Mouse (Mus musculus) erythroblast, embryonic 14.5 days (primary cell): ENCODE data around the gene Cbl. TPM values are rescaled to one million over a fixed set of nuclear protein-coding genes. Genes with fewer than 3 reads are reported as not detected.

ENCODE experiments used
- H3K27me3 ChIP-seq: 2 replicates; pipeline ENCODE4 v1.6.1; 2012; ENCODE audit warnings: inconsistent platforms; ENCODE audit not compliant: control insufficient read depth
- H3K36me3 ChIP-seq: 2 replicates; pipeline ENCODE4 v1.6.1; 2012; ENCODE audit warnings: mild to moderate bottlenecking, inconsistent platforms; ENCODE audit not compliant: control insufficient read depth
- H3K4me1 ChIP-seq: 2 replicates; pipeline ENCODE4 v1.6.1; 2012; ENCODE audit warnings: inconsistent platforms; ENCODE audit not compliant: control insufficient read depth
- H3K4me3 ChIP-seq: replicated peaks from 2 replicates; pipeline ENCODE3; 2012; ENCODE audit warnings: moderate library complexity, mild to moderate bottlenecking, inconsistent platforms
- H3K9me3 ChIP-seq: 2 replicates; pipeline ENCODE4 v1.6.1; 2012; ENCODE audit warnings: low read length, inconsistent platforms, mixed read lengths; ENCODE audit not compliant: control insufficient read depth
- GATA1 ChIP-seq: IDR thresholded peaks from 2 replicates; pipeline ENCODE4 v1.6.1; 2012; ENCODE audit warnings: low read length, inconsistent platforms, mixed read lengths
- TAL1 ChIP-seq: IDR thresholded peaks from 3 replicates; pipeline ENCODE4 v1.6.1; 2012; ENCODE audit warnings: low read length, inconsistent platforms, mixed read lengths
- polyA plus RNA-seq: library from polyadenylated mRNA; stranded (reverse); fragments of >175 nt; gene quantifications from 2 replicates; pipeline ENCODE4 v1.2.3, GENCODE M21; 2012

Cbl gene
- polyA plus RNA-seq, 1 experiment, result 0.16 TPM

DNA sequence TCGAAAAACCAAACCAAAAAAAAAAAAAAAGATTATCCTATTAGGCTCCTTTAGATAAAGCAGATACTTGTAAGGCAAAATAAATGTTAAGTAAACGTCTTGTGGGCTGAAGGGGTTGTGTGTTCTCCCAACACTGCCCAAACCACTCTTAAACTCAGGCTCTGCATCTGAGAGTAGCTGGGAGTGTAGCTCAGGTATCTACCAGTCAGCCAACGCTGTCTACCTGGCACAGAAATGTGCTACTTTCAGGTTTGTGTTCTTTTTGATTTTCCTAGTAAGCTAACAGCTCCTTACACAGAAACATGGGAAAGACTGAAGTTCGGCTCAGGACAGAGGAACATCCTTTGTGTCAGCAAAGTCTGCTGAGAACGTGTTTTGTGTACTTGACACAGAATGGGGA is 101.6 kb downstream of the Cbl start:
- Histone ChIP-seq H3K9me3 (no peaks in the 10 kb centered on the region; the same call in 1 of the 2 replicates), H3K27me3 (peaks cover 96% of the 10 kb centered on the region), H3K4me3 (no peak overlapping the region), H3K36me3 (no peaks in the 10 kb centered on the region), H3K4me1 (peaks cover 12% of the 10 kb centered on the region)
- TF ChIP-seq TAL1 (no peak), GATA1 (no peak)

DNA sequence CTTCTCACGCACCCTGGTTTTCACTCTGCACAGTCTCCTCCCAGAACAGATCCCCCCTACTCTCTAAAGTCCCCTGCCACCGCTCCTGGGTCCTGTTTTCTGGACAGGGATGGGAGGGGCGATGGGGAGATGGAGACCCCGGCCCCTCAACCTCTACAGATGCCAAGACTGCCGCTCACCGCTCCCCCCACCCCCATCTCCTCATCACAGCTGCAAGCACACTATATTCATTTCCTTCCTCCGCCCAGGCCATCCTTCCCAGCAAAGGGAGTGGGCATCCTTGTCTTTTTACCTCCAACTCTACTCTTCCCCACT is 102.6 kb downstream of the Cbl start:
- no peak overlapping the region for H3K4me3 ChIP-seq
- H3K27me3 ChIP-seq, result peaks cover 86% of the 10 kb centered on the region
- H3K4me1 ChIP-seq, result peaks cover 13% of the 10 kb centered on the region
- H3K9me3 ChIP-seq, result no peaks in the 10 kb centered on the region; the same call in 1 of the 2 replicates
- no peak for TF ChIP-seq TAL1
- no peak for TF ChIP-seq GATA1
- no peaks in the 10 kb centered on the region for H3K36me3 ChIP-seq

DNA sequence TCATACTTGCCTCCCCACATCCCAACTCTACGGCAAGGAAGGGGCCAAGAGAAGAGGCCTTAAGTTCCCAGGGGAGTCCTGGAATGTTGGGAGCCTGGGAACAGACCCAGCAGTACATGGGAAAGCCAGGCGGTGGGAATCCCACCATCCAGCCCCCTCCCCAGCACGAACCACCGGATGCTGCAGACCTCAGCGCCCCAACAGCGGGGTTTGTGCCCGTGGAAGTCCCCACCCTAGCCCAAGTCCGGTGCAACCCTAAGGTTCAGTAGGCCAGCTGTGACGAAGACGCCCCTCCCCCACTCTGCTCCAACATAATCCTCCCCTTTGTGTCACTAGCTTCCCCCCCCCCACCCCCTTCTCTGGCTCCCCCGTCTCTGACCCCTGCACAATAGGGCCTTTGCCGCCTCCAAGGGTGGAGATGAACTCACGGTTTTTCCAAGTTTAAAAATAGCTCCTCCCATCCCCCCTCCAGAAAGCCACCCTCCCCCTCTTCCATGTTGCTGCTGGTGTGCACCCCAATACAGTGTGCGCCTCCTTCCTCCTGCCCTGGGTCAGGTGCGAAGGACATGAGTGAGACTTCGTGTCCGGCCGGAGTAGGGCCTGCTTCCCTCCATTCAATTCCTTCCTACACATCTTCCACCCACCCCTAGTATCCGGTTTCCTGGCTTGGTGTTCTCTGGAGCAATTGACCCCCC is 103.1 kb downstream of the Cbl start:
- H3K4me1 ChIP-seq, result peaks cover 13% of the 10 kb centered on the region

DNA sequence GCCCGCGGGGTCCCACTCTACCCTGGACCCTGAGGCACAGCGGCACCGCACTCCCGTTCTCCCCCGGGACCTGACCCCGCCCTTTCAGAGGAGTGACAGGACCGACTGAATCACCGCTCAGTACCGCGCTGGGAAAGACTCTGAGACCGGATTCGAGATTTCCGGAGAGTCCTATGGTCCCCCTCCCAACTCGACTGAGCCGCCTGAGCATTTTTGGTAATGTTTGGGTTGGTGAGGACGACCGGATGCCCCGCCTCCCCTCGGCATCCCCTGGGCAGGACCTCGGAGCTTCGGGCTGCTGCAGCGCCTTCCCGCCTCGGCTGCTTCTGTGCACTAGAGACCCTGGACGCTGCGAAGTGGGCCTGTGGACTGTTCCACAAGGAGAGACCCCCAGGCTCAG is 103.8 kb downstream of the Cbl start:
- TF ChIP-seq GATA1 (no peak), TAL1 (no peak)
- Histone ChIP-seq H3K36me3 (no peaks in the 10 kb centered on the region), H3K27me3 (peaks cover 74% of the 10 kb centered on the region), H3K9me3 (no peaks in the 10 kb centered on the region; the same call in 1 of the 2 replicates), H3K4me3 (peak overlapping the region; percentile 18), H3K4me1 (peaks cover 10% of the 10 kb centered on the region)

More for the DNA sequence above, 103.1 kb downstream of the Cbl start:
- H3K4me3 ChIP-seq, result no peak overlapping the region
- H3K27me3 ChIP-seq, result peaks cover 81% of the 10 kb centered on the region
- TF ChIP-seq TAL1 (no peak), GATA1 (no peak)
- no peaks in the 10 kb centered on the region for H3K36me3 ChIP-seq
- H3K9me3 ChIP-seq, result no peaks in the 10 kb centered on the region; the same call in 1 of the 2 replicates

DNA sequence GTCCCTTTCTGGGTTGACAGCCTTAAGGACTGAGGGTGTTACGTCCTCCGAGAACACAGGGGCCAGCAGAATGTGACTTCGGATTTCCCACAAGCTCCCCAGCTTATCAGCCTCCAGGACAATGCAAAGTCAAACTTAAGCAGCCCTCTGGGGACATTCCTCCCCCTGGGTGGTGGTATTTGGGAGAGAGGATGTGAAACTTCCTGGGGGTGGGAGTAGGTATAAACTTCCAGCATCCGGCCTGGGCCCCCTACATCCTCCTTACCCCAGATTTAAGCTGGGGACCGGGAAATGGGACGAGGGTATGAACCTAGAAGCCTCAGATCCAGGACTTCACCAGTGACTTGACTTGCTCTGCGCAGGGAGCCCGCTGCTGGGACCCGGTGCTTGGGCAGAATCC is 104.2 kb downstream of the Cbl start:
- H3K4me3 ChIP-seq, result no peak overlapping the region
- peaks cover 70% of the 10 kb centered on the region for H3K27me3 ChIP-seq
- no peak for TF ChIP-seq GATA1
- TF ChIP-seq TAL1, result no peak
- H3K9me3 ChIP-seq, result no peaks in the 10 kb centered on the region; the same call in 1 of the 2 replicates
- H3K36me3 ChIP-seq, result no peaks in the 10 kb centered on the region
- peaks cover 6% of the 10 kb centered on the region for H3K4me1 ChIP-seq

DNA sequence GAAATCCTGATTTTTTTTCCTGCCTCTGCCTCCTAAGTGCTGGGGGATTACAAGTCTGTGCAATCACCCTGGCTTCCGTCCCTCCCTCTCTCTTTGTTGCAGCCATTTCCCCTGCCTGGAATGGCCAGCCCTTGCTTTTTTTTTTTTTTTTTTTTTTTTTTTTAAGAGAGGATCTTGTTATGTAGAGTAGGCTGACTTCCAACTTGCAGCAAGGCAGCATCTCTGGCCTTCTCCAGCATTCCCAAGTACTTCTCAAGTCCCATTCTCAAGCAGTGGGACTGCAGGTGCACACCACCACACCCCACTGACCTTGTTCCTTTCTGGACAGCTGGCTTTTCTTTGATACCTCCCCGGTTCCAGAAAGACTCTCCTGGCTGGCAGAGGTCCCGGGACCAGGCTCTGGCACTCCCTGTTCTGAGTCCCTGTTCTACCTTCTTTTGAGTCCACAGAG is 106.5 kb downstream of the Cbl start:
- peaks cover 6% of the 10 kb centered on the region for H3K4me1 ChIP-seq
- TF ChIP-seq TAL1 (no peak), GATA1 (no peak)

DNA sequence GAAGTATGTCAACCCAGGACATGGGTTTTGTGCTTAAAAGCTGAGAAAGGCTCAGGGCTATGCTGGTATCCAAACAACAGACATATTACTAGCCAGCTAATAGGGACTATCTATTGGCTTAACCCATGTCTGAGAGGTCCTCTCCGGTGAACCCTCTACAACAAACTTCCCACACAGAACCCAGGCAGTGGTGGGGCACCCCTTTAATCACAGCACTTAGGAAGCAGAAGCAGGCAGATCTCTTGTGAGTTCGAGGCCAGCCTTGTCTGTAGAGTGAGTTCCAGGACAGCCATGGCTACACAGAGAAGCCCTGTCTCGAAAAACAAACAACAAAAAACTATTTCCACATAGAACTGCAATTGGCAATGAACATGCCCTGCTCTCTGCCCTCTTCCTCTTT is 107.1 kb downstream of the Cbl start:
- TF ChIP-seq GATA1 (no peak), TAL1 (no peak)
- Histone ChIP-seq H3K27me3 (peaks cover 41% of the 10 kb centered on the region), H3K9me3 (no peaks in the 10 kb centered on the region; the same call in 1 of the 2 replicates), H3K4me3 (no peak overlapping the region), H3K36me3 (no peaks in the 10 kb centered on the region), H3K4me1 (peaks cover 6% of the 10 kb centered on the region)

More for the DNA sequence above, 106.5 kb downstream of the Cbl start:
- no peak overlapping the region for H3K4me3 ChIP-seq
- no peaks in the 10 kb centered on the region; the same call in 1 of the 2 replicates for H3K9me3 ChIP-seq
- no peaks in the 10 kb centered on the region for H3K36me3 ChIP-seq
- peaks cover 47% of the 10 kb centered on the region for H3K27me3 ChIP-seq

DNA sequence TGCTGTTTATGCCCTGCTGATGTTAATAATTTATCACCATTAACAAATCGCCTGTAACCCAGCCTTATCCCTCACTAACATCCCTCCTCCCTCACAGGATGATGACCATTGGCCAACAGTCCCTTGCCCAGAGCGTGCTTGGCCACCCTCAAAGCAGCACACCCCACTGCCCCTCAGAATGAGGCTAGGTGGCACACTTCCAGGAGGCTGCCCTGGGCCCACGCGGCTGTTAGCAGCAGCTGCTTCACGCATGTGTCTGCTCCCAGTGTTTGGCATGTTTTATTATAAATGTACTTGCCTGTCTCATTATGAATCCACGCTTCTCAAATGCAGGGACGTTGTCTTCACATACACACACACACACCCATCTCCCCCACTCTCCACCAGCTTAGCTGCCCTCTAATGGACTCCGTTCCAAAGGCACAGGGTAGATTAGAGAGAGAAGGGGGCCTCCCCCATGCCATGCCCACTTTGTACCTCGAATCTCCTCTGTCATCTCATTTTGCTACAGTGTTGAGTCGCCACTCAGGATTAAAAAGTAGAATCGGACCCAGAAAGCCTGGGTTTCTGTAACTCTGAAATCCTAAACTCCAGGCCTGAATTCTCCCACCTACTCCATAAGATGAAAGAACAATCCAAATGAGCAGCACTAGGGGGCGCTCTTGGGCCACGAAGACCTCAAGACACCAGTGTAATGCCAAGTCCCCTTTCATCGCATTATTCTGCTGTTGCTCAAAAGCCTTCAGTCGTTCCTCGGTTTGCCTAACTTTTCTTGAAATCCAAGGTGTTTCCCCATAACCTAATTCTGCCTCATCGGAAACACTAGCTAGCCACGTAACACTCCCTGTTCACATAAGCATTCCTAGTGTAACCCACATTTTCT is 108.1 kb downstream of the Cbl start:
- Histone ChIP-seq H3K36me3 (no peaks in the 10 kb centered on the region), H3K4me1 (peaks cover 6% of the 10 kb centered on the region), H3K4me3 (no peak overlapping the region), H3K27me3 (peaks cover 31% of the 10 kb centered on the region), H3K9me3 (no peaks in the 10 kb centered on the region; the same call in 1 of the 2 replicates)
- TF ChIP-seq GATA1, result no peak
- no peak for TF ChIP-seq TAL1

DNA sequence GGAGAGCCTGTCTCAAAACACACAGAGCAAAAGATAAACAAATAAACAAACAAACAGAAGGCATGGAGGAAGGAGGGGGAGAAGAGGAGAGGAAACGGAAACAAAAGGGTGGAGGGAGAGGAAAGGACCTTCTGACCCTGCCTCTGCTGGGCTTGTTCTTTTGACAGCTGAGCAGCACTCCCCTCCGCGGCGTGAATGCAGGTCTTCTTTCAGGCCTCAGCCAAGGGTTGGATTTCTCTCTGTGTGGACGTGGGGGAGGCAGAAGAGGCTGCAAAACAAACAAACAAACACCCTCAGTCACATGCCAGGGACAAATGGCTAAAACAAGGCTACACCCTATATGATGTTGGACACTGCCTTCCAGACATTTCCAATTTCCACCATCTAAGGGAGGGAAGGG is 108.8 kb downstream of the Cbl start:
- H3K27me3 ChIP-seq, result peaks cover 24% of the 10 kb centered on the region
- H3K4me3 ChIP-seq, result no peak overlapping the region
- no peaks in the 10 kb centered on the region; the same call in 1 of the 2 replicates for H3K9me3 ChIP-seq
- H3K4me1 ChIP-seq, result peaks cover 3% of the 10 kb centered on the region
- no peak for TF ChIP-seq GATA1
- no peak for TF ChIP-seq TAL1
- no peaks in the 10 kb centered on the region for H3K36me3 ChIP-seq
